Mouse (Mus musculus): ENCODE data around the gene Pou3f1.

DNA sequence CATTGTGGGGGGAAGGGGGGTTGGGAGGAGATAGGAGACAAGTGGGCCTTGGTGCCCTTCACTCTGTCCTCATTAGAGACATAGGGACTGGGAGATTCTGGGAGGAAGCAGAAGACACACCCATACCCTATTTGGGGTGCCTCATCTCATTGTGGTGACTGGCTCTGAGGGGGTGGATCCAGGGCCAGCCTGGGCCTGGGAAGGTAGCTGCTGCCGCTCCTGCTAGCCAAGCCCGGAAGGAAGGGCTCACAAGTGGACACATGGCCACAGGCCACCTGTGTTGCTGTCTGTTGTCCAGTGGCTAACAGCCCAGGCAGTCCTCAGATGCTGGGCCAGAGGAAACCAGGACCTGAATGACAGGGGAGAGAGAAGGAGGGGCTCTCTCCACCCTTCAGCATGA lies 46.8 kb downstream of the Pou3f1 start:
- no peak for TF ChIP-seq POLR2A (IDR thresholded peaks at IDR 0.05; ENCODE audit: extremely low read depth, insufficient read depth, low read length)
- TF ChIP-seq CTCF (IDR thresholded peaks at IDR 0.05; ENCODE audit: extremely low read depth, insufficient read depth, low read length): no peak
